Mouse (Mus musculus): ENCODE data around the gene Ccdc88a. TPM values are rescaled to one million over a fixed set of nuclear protein-coding genes. Genes with fewer than 3 reads are reported as not detected.
A peak's percentile ranks its signal among the peaks of the same experiment; 100 is the strongest.

Gene Ccdc88a
- 52.8 and 52.9 TPM in 2 replicates for polyA plus RNA-seq (2014; fragmentation: Nextera tagmentation; extraction: Ambion mirVana)

DNA sequence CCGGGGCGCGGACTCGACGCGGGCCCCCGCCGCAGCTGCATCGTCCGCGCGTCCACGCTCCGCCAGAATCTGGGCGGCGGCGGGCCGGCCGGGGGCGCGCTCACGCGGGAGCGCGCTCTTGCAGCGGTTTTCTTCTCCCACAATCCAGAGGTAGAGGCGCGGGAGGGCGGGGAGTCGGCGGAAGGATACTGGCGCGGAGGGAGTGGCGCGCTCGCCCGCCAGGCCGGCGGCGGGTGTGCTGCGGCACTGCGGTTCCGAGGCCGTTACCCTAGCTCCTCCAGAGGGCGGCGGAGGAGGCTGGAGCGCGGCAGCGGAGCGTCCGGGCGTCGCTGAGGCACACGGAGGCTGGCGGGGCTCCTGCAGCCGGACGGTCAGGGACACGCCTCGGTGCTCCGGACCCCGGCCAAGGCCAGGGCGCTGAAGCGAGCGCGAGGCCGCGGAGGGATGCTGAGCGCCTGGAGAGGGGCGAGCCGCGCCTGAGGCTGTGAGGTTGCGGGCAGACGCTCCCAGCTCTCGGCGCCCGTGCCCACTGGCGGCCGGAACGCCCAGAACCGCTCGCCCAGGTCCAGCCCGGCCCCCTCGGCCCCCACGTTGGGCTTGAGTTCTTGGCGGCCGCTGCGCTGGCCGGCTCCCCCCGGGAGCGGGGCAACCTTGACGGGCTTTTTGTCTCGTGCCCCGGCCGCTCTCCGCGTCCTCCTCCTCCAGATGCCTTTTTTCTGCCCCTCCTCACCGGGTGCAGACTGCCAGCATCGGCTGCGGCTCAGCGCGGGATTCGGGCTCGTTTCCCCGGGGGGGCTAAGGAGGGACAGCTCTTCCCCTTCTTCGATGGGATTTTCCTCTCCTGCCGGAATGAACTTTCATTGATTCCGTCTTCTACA, at the start of gene Ccdc88a:
Gene Ccdc88a, plus strand, starts transcription at position 263 of the 878 bp plus-strand sequence.
- peak within 1 kb of the TSS; percentile 97 for H3K27ac ChIP-seq (ENCODE audit: low read depth, low read length)
- H3K9ac ChIP-seq (ENCODE audit: low read length) = peak within 1 kb of the TSS; percentile 98
- H3K9me3 ChIP-seq (ENCODE audit: control insufficient read depth, low read length) = no peaks in the 10 kb centered on the region
- WGBS = under 1% methylated on average over 98 of the region's 107 CpGs
- H3K4me1 ChIP-seq (ENCODE audit: control insufficient read depth, insufficient read depth, low read length) = peaks cover 6% of the 10 kb centered on the region
- DNase-seq (ENCODE audit: low spot score, missing footprints) (peak; percentile 100), ATAC-seq (ENCODE audit: low FRiP score) (peak; percentile 97)
- H3K4me3 ChIP-seq (ENCODE audit: low read depth, low read length) = peak within 1 kb of the TSS; percentile 90
- no peaks in the 10 kb centered on the region for H3K36me3 ChIP-seq (ENCODE audit: control insufficient read depth, insufficient read depth, low read length)
- H3K27me3 ChIP-seq (ENCODE audit: control insufficient read depth, insufficient read depth, low read length) = no peaks in the 10 kb centered on the region
- peak within 1 kb of the TSS; percentile 60 for H3K4me2 ChIP-seq

- DNase-seq (ENCODE audit: low spot score, missing footprints) = no peak
- Histone ChIP-seq H3K4me2 (no peak overlapping the region), H3K36me3 (ENCODE audit: control insufficient read depth, insufficient read depth, low read length) (no peaks in the 10 kb centered on the region), H3K4me1 (ENCODE audit: control insufficient read depth, insufficient read depth, low read length) (no peaks in the 10 kb centered on the region), H3K4me3 (ENCODE audit: low read depth, low read length) (no peak overlapping the region), H3K27me3 (ENCODE audit: control insufficient read depth, insufficient read depth, low read length) (no peaks in the 10 kb centered on the region), H3K9ac (ENCODE audit: low read length) (no peak overlapping the region), H3K9me3 (ENCODE audit: control insufficient read depth, low read length) (no peaks in the 10 kb centered on the region), H3K27ac (ENCODE audit: low read depth, low read length) (no peak overlapping the region)
- no peak for ATAC-seq (ENCODE audit: low FRiP score)
- 83% methylated on average over 2 of the region's 2 CpGs for WGBS
Observed at GRCm38 (mm10) chr11:29335505-29335904, 38.0 kb upstream of the Ccdc88a start.

- no peaks in the 10 kb centered on the region for H3K27me3 ChIP-seq (ENCODE audit: control insufficient read depth, insufficient read depth, low read length)
- WGBS = 82% methylated on average over 2 of the region's 2 CpGs
- H3K4me1 ChIP-seq (ENCODE audit: control insufficient read depth, insufficient read depth, low read length) = no peaks in the 10 kb centered on the region
Observed at GRCm38 (mm10) chr11:29341259-29341658, 32.2 kb upstream of the Ccdc88a start.

GRCm38 (mm10) chr11:29344891-29345657, 28.4 kb upstream of the Ccdc88a start:
- Histone ChIP-seq H3K4me3 (ENCODE audit: low read depth, low read length) (no peak overlapping the region), H3K4me2 (no peak overlapping the region), H3K27ac (ENCODE audit: low read depth, low read length) (no peak overlapping the region), H3K27me3 (ENCODE audit: control insufficient read depth, insufficient read depth, low read length) (no peaks in the 10 kb centered on the region), H3K9me3 (ENCODE audit: control insufficient read depth, low read length) (no peaks in the 10 kb centered on the region), H3K4me1 (ENCODE audit: control insufficient read depth, insufficient read depth, low read length) (no peaks in the 10 kb centered on the region), H3K36me3 (ENCODE audit: control insufficient read depth, insufficient read depth, low read length) (no peaks in the 10 kb centered on the region), H3K9ac (ENCODE audit: low read length) (no peak overlapping the region)
- ATAC-seq (ENCODE audit: low FRiP score) = no peak
- no peak for DNase-seq (ENCODE audit: low spot score, missing footprints)
- 75% methylated on average over 4 of the region's 4 CpGs for WGBS

More at GRCm38 (mm10) chr11:29341259-29341658, 32.2 kb upstream of the Ccdc88a start:
- Histone ChIP-seq H3K27ac (ENCODE audit: low read depth, low read length) (no peak overlapping the region), H3K9me3 (ENCODE audit: control insufficient read depth, low read length) (no peaks in the 10 kb centered on the region), H3K4me2 (no peak overlapping the region), H3K36me3 (ENCODE audit: control insufficient read depth, insufficient read depth, low read length) (no peaks in the 10 kb centered on the region), H3K4me3 (ENCODE audit: low read depth, low read length) (no peak overlapping the region), H3K9ac (ENCODE audit: low read length) (no peak overlapping the region)
- ATAC-seq (ENCODE audit: low FRiP score) (no peak), DNase-seq (ENCODE audit: low spot score, missing footprints) (no peak)

GRCm38 (mm10) chr11:29345673-29346286, 27.7 kb upstream of the Ccdc88a start:
- no peaks in the 10 kb centered on the region for H3K9me3 ChIP-seq (ENCODE audit: control insufficient read depth, low read length)
- no peaks in the 10 kb centered on the region for H3K27me3 ChIP-seq (ENCODE audit: control insufficient read depth, insufficient read depth, low read length)
- no peaks in the 10 kb centered on the region for H3K4me1 ChIP-seq (ENCODE audit: control insufficient read depth, insufficient read depth, low read length)
- no peak for DNase-seq (ENCODE audit: low spot score, missing footprints)
- H3K4me2 ChIP-seq = no peak overlapping the region
- no peak overlapping the region for H3K9ac ChIP-seq (ENCODE audit: low read length)
- WGBS = 83% methylated on average over 4 of the region's 4 CpGs
- no peak overlapping the region for H3K27ac ChIP-seq (ENCODE audit: low read depth, low read length)
- no peak overlapping the region for H3K4me3 ChIP-seq (ENCODE audit: low read depth, low read length)
- H3K36me3 ChIP-seq (ENCODE audit: control insufficient read depth, insufficient read depth, low read length) = no peaks in the 10 kb centered on the region
- ATAC-seq (ENCODE audit: low FRiP score) = no peak

DNA sequence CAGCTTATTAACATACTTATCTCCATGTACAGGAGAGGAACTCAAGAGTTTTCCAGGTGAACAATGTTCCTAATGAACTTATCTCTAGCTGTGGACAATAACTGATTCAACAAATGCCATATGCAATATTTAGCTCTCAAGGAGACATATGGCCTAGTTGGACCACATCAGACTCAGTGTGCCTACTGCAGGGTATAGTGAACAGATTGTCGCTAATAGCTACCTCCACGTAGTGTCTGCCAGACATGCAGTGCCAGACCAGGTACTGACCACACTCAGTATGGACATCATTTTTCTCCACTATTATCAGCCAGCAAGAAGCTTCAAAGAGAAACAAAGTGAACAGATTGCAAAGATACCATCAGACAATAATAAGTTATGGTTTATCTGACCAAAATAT, 22.6 kb upstream of the Ccdc88a start:
- Histone ChIP-seq H3K9ac (ENCODE audit: low read length) (no peak overlapping the region), H3K4me3 (ENCODE audit: low read depth, low read length) (no peak overlapping the region), H3K4me1 (ENCODE audit: control insufficient read depth, insufficient read depth, low read length) (no peaks in the 10 kb centered on the region), H3K4me2 (no peak overlapping the region), H3K9me3 (ENCODE audit: control insufficient read depth, low read length) (no peaks in the 10 kb centered on the region), H3K27ac (ENCODE audit: low read depth, low read length) (no peak overlapping the region), H3K27me3 (ENCODE audit: control insufficient read depth, insufficient read depth, low read length) (no peaks in the 10 kb centered on the region), H3K36me3 (ENCODE audit: control insufficient read depth, insufficient read depth, low read length) (no peaks in the 10 kb centered on the region)
- WGBS = 96% methylated on average over 2 of the region's 2 CpGs
- DNase-seq (ENCODE audit: low spot score, missing footprints) (no peak), ATAC-seq (ENCODE audit: low FRiP score) (no peak)

DNA sequence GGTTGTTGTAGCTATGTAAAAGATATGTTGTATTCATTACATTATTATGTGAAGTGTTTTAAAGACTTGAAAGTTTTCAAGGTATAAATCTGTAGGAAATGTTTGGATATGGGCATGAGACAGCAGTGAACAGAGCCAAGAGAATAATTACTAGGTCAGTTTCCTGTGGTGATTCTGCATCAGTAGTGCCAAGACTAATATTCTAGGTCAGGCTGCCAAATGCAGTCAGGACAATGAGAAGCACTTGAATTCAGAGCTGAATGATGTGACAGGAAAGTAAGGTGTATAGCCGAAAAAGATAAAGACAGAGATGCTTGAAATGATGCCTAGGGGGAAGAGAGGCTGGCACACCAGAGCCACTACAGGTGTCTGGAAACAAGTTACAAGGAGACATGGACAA, 21.2 kb upstream of the Ccdc88a start:
- ATAC-seq (ENCODE audit: low FRiP score) (no peak), DNase-seq (ENCODE audit: low spot score, missing footprints) (no peak)
- no peak overlapping the region for H3K4me2 ChIP-seq
- no peaks in the 10 kb centered on the region for H3K9me3 ChIP-seq (ENCODE audit: control insufficient read depth, low read length)
- no peak overlapping the region for H3K4me3 ChIP-seq (ENCODE audit: low read depth, low read length)
- no peak overlapping the region for H3K27ac ChIP-seq (ENCODE audit: low read depth, low read length)
- no peaks in the 10 kb centered on the region for H3K36me3 ChIP-seq (ENCODE audit: control insufficient read depth, insufficient read depth, low read length)
- H3K27me3 ChIP-seq (ENCODE audit: control insufficient read depth, insufficient read depth, low read length) = no peaks in the 10 kb centered on the region
- no peaks in the 10 kb centered on the region for H3K4me1 ChIP-seq (ENCODE audit: control insufficient read depth, insufficient read depth, low read length)
- WGBS = 84% methylated on average over 1 of the region's 1 CpGs
- H3K9ac ChIP-seq (ENCODE audit: low read length) = no peak overlapping the region

GRCm38 (mm10) chr11:29368161-29368560, 5.3 kb upstream of the Ccdc88a start:
- Histone ChIP-seq H3K27ac (ENCODE audit: low read depth, low read length) (no peak overlapping the region), H3K36me3 (ENCODE audit: control insufficient read depth, insufficient read depth, low read length) (no peaks in the 10 kb centered on the region), H3K4me1 (ENCODE audit: control insufficient read depth, insufficient read depth, low read length) (no peaks in the 10 kb centered on the region), H3K9ac (ENCODE audit: low read length) (no peak overlapping the region), H3K27me3 (ENCODE audit: control insufficient read depth, insufficient read depth, low read length) (no peaks in the 10 kb centered on the region), H3K4me2 (no peak overlapping the region), H3K4me3 (ENCODE audit: low read depth, low read length) (no peak overlapping the region), H3K9me3 (ENCODE audit: control insufficient read depth, low read length) (no peaks in the 10 kb centered on the region)
- ATAC-seq (ENCODE audit: low FRiP score) (no peak), DNase-seq (ENCODE audit: low spot score, missing footprints) (no peak)
- 70% methylated on average over 1 of the region's 1 CpGs for WGBS

GRCm38 (mm10) chr11:29373050-29373395, 435 bp upstream of the Ccdc88a start:
- peak overlapping the region; percentile 67 for H3K9ac ChIP-seq (ENCODE audit: low read length)
- WGBS = 3% methylated on average over 11 of the region's 11 CpGs
- peaks cover 6% of the 10 kb centered on the region for H3K4me1 ChIP-seq (ENCODE audit: control insufficient read depth, insufficient read depth, low read length)
- no peaks in the 10 kb centered on the region for H3K9me3 ChIP-seq (ENCODE audit: control insufficient read depth, low read length)
- no peak overlapping the region for H3K27ac ChIP-seq (ENCODE audit: low read depth, low read length)
- no peak for ATAC-seq (ENCODE audit: low FRiP score)
- no peak for DNase-seq (ENCODE audit: low spot score, missing footprints)
- no peaks in the 10 kb centered on the region for H3K27me3 ChIP-seq (ENCODE audit: control insufficient read depth, insufficient read depth, low read length)
- no peaks in the 10 kb centered on the region for H3K36me3 ChIP-seq (ENCODE audit: control insufficient read depth, insufficient read depth, low read length)
- peak overlapping the region; percentile 60 for H3K4me2 ChIP-seq
- peak overlapping the region; percentile 90 for H3K4me3 ChIP-seq (ENCODE audit: low read depth, low read length)

All from midbrain, embryonic 11.5 days (tissue).